Mouse (Mus musculus) erythroblast, embryonic 14.5 days (primary cell): ENCODE results near the gene Zfp735.

Source experiments
- GATA1 ChIP-seq: IDR thresholded peaks from 2 replicates; pipeline ENCODE4 v1.6.1; 2012; ENCODE audit warnings: low read length, inconsistent platforms, mixed read lengths
- TAL1 ChIP-seq: IDR thresholded peaks from 3 replicates; pipeline ENCODE4 v1.6.1; 2012; ENCODE audit warnings: low read length, inconsistent platforms, mixed read lengths

- TF ChIP-seq GATA1: no peak
- TF ChIP-seq TAL1: no peak
Measured at GRCm38 (mm10) chr11:73759115-73759514, 70.5 kb downstream of the Zfp735 start.
